Mouse (Mus musculus) stomach, embryonic 14.5 days (tissue): ENCODE data around the gene Jup. TPM values are rescaled to one million over a fixed set of nuclear protein-coding genes. Genes with fewer than 3 reads are reported as not detected.

ENCODE experiments used
- ATAC-seq: fragments of 200-750 bp; cut with Nextera tagmentation; 2 replicates; pipeline ENCODE4 v1.8.0; 2017; ENCODE audit warnings: low read depth, moderate TSS enrichment; ENCODE audit not compliant: insufficient number of reproducible peaks, insufficient read depth, low FRiP score
- H3K27ac ChIP-seq: fragments of 300-500 bp; sonication (generic); 2 replicates; pipeline ENCODE4 v1.5.1; 2014; ENCODE audit warnings: mild to moderate bottlenecking, low read length, moderate library complexity, mixed read lengths
- H3K27me3 ChIP-seq: fragments of 300-500 bp; sonication (generic); 2 replicates; pipeline ENCODE4 v1.6.1; 2014; ENCODE audit warnings: low read length, control low read depth, mixed read lengths; ENCODE audit not compliant: control insufficient read depth, insufficient read depth
- H3K36me3 ChIP-seq: fragments of 300-500 bp; sonication (generic); 2 replicates; pipeline ENCODE4 v1.6.1; 2014; ENCODE audit warnings: mild to moderate bottlenecking, control low read depth, low read length, moderate library complexity, mixed read lengths; ENCODE audit not compliant: control insufficient read depth, insufficient read depth
- H3K4me1 ChIP-seq: fragments of 300-500 bp; sonication (generic); 2 replicates; pipeline ENCODE4 v1.6.1; 2014; ENCODE audit warnings: low read length, control low read depth, mixed read lengths; ENCODE audit not compliant: control insufficient read depth, insufficient read depth
- H3K4me2 ChIP-seq: fragments of 300-500 bp; sonication (generic); replicated peaks from 2 replicates; pipeline ENCODE4 v1.6.1; 2014; ENCODE audit warnings: low read depth, low read length, control low read depth
- H3K4me3 ChIP-seq: fragments of 300-500 bp; sonication (generic); 2 replicates; pipeline ENCODE4 v1.5.1; 2014; ENCODE audit warnings: low read depth, low read length, control low read depth
- H3K9ac ChIP-seq: fragments of 300-500 bp; sonication (generic); replicated peaks from 2 replicates; pipeline ENCODE4 v1.6.1; 2014; ENCODE audit warnings: low read depth, mild to moderate bottlenecking, control low read depth, low read length, moderate library complexity, mixed read lengths
- H3K9me3 ChIP-seq: fragments of 300-500 bp; sonication (generic); 2 replicates; pipeline ENCODE4 v1.6.1; 2016; ENCODE audit warnings: low read depth, low read length, control low read depth; ENCODE audit not compliant: control insufficient read depth
- WGBS: fragments of 180-500 bp; shearing (Covaris S2); extraction: QIAGEN DNeasy Blood & Tissue Kit; methylation state at CpG from one replicate; pipeline ENCODE4 v1.1.7; 2014; 5-methylcytosine and 5-hydroxymethylcytosine counted together
- polyA plus RNA-seq: library from polyadenylated mRNA; unstranded; fragments of >200 nt; fragmentation: Nextera tagmentation; extraction: Ambion mirVana; gene quantifications from 2 replicates; pipeline ENCODE4 v1.2.1, GENCODE M21; 2014

Gene Jup
- polyA plus RNA-seq, 1 experiment from 2014 or later, result 139 TPM

DNA sequence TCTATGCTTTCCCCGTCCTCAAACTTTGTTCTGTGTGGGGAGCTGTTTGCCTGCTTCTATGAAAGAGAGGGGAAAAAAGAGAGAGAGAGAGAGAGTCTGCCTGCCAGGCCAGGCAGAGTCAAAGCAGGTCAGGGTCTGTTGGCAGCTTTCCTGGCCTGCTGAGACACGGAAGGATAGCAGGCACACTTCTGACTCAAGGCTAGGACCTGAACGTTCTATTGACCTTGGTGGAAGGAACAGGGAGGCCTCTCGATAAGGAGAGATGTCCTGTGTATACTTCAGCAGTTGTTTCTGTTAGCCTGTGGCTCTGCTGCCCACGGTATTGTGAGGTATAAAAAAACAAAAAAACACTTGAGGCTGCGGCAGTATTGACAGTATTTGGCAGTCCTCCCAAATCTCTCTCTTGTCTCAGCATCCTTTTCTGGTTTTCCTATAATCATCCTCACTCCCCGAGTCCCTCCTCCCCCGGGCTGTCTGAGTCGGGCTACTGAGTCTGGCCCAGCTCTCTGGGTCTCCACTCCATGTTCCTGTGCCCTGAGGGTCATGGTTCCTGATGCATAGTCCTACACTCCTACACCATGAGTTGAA is 31.1 kb upstream of the Jup start:
- Histone ChIP-seq H3K36me3 (peaks cover 23% of the 10 kb centered on the region; the same call in 1 of the 2 replicates), H3K4me3 (no peak overlapping the region), H3K4me2 (no peak overlapping the region), H3K9ac (no peak overlapping the region), H3K27me3 (no peaks in the 10 kb centered on the region), H3K27ac (no peak overlapping the region), H3K4me1 (no peaks in the 10 kb centered on the region), H3K9me3 (no peaks in the 10 kb centered on the region)
- ATAC-seq, result no peak
- WGBS, result 64% methylated on average over 9 of the region's 9 CpGs

GRCm38 (mm10) chr11:100426820-100427219 is 29.3 kb upstream of the Jup start:
- H3K9me3 ChIP-seq, result no peaks in the 10 kb centered on the region
- ATAC-seq, result no peak
- no peak overlapping the region for H3K4me3 ChIP-seq
- H3K4me1 ChIP-seq, result no peaks in the 10 kb centered on the region
- H3K27me3 ChIP-seq, result no peaks in the 10 kb centered on the region
- no peak overlapping the region for H3K4me2 ChIP-seq
- H3K27ac ChIP-seq, result no peak overlapping the region
- peaks cover 24% of the 10 kb centered on the region; the same call in 1 of the 2 replicates for H3K36me3 ChIP-seq
- no peak overlapping the region for H3K9ac ChIP-seq
- 88% methylated on average over 3 of the region's 3 CpGs for WGBS

DNA sequence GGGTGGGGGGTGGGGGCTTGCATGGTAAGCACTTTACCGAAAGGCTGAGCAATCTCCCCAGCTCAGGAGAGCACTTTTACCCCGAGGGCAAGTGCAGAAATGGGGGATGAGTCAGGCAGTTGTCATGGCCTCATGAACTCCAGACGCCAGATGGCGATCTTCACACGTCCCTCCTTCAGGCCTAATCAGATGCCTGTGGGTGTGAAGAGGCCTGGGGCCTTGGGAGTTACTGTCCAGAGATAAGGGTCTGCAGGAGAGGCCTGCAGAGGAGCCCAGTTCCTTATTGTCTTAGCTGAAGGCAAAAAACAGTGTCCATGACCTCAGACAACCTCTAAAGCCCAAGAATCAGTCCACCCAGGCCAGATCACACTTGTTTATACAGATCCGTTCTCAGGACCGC is 28.3 kb upstream of the Jup start:
- Histone ChIP-seq H3K4me1 (no peaks in the 10 kb centered on the region), H3K27me3 (no peaks in the 10 kb centered on the region), H3K9me3 (no peaks in the 10 kb centered on the region), H3K4me2 (no peak overlapping the region), H3K9ac (no peak overlapping the region), H3K27ac (no peak overlapping the region), H3K4me3 (no peak overlapping the region), H3K36me3 (peaks cover 27% of the 10 kb centered on the region; the same call in 1 of the 2 replicates)
- WGBS, result 13% methylated on average over 7 of the region's 7 CpGs
- ATAC-seq, result no peak

DNA sequence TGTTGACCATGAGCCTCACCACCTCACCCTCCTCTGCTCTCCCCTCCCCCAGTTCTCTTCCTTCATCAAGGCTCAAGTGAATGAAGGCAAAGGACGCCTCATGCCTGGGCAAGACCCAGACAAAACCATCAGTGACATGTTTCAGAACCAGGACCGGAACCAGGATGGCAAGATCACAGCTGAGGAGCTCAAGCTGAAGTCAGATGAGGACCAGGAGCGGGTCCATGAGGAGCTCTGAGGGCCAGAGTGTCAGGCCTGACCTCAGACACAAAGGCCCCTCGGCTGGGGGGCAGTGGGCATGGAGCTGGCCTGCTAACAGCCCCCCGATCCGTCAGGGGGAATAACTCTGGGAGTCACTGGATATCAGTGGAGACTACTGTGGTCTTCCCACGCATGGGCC is 26.3 kb upstream of the Jup start:
- peaks cover 18% of the 10 kb centered on the region; the same call in 1 of the 2 replicates for H3K36me3 ChIP-seq

DNA sequence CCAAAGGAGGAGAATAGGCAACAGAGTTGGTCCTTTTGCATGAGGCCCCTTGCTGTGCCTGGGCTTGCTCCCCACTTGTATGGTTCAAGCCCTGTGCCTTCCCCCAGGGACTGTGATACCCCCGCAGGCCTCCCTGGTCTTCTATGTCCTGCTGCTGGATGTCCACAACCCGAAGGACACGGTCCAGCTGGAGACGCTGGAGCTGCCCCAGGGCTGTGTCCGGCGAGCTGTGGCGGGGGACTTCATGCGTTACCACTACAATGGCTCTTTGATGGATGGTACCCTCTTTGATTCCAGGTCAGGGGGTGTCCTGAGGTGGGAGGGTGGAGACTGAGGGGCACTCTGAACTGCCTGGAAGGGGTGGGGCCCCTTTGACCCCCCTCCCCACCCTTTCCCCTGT is 24.0 kb upstream of the Jup start:
- Histone ChIP-seq H3K27me3 (no peaks in the 10 kb centered on the region), H3K4me3 (no peak overlapping the region), H3K36me3 (peaks cover 18% of the 10 kb centered on the region; the same call in 1 of the 2 replicates), H3K4me2 (no peak overlapping the region), H3K27ac (no peak overlapping the region), H3K9ac (no peak overlapping the region), H3K4me1 (peaks cover 10% of the 10 kb centered on the region; the same call in 1 of the 2 replicates), H3K9me3 (no peaks in the 10 kb centered on the region)
- ATAC-seq, result no peak
- WGBS, result 73% methylated on average over 8 of the region's 8 CpGs

More for the DNA sequence above, 26.3 kb upstream of the Jup start:
- Histone ChIP-seq H3K27ac (no peak overlapping the region), H3K27me3 (no peaks in the 10 kb centered on the region), H3K9ac (no peak overlapping the region), H3K9me3 (no peaks in the 10 kb centered on the region), H3K4me3 (no peak overlapping the region), H3K4me1 (no peaks in the 10 kb centered on the region), H3K4me2 (no peak overlapping the region)
- WGBS, result 88% methylated on average over 7 of the region's 7 CpGs
- ATAC-seq, result no peak

DNA sequence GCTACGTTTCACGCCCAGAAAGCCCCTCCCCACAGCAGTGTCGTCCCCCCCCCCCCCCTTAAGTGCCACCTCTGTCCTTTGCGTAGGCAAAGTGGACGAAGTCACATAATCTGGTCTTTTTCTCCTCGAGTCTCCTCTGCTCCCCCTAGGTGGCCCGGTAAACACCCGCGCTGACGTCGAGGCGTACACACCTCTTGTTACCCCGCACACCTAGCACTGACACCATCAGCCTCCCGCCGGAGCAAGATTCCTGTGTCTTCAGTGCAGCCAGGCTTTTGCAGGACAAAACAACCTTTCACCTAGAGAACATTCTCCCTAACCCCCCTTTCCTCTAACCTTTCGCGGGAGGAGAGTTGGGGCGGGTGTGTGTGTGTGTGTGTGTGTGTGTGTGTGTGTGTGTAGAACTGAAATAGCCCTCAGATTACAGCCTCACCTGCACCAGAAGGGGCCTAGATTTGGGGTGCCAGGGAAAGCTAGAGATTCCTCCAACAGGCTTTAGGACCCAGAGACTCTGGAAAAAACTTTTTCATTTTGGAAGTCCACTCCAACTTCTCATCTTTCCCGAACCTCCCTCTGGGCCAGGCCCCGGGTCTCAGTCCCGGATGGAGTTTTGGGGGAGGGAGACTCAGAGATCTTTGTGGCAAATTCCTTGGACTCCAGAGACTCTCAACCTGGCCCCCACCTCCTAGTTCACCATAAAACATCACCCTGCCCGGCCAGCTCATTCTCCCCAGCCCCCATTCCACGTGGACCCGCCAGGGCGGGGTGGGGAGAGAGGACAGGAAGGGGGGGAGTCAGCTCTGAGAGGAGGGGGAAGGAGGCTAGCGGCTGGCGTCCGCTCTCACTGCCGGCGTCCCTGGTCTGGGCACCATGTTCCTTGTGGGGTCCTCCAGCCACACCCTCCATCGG is 17.6 kb upstream of the Jup start, which contains the start of gene Fkbp10:
Gene Fkbp10 (plus strand): TSS at position 784 of the 909 bp plus-strand sequence.
- Histone ChIP-seq H3K4me3 (peak within 1 kb of the TSS; percentile 67), H3K9ac (peak within 1 kb of the TSS; percentile 72), H3K4me1 (peaks cover 38% of the 10 kb centered on the region), H3K27ac (peak within 1 kb of the TSS; percentile 88), H3K27me3 (no peaks in the 10 kb centered on the region), H3K36me3 (peaks cover 7% of the 10 kb centered on the region; the same call in 1 of the 2 replicates), H3K9me3 (no peaks in the 10 kb centered on the region), H3K4me2 (peak within 1 kb of the TSS; percentile 79)
- peak; percentile 50 for ATAC-seq
- under 1% methylated on average over 24 of the region's 31 CpGs for WGBS

DNA sequence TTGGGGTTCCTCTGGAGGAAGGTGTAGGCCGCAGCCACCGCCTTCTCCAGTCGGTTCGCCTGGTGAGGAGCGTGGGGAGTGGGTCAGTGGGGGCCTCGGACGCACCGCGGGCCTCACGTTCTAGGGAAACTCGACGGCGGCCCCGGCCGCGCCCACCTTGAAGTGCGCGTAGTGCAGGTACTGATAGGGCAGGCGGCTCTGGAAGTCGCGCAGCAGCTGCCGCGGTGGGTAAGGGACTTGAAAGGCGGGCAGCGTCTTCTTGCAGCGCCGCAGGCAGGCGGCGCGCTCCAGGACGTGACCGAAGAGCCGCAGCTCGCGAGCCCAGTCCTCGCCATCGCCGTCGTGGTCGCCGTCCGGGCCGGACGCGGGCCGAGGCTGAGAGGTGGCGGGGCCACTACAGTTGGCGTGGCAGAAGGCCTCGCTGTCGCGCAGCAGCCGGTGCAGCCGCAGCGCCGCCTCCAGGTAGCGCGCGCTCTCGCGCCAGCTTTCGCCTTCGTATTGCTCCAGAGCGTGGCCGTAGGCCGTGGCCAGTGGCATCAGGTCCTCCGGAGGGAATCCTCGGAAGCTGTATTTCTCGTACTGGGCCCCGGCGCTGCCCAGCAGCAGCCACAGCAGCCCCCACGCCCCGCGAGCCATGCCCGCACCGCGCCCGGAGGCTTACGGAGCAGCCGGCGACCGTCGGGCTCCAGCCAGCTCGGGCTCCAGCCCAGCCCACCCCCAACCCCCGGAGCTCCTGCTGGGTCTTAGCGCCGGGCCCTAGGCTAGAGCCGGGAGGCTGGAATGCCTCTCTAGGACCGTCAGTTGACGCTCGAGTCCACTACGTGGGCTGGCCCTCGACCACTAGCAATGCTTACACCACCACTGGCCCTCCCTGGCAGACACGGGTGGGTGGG is 16.7 kb upstream of the Jup start, which contains the start of gene P3h4:
Gene P3h4 (minus strand): TSS at position 816 of the 893 bp plus-strand sequence.
- Histone ChIP-seq H3K27ac (peak within 1 kb of the TSS; percentile 88), H3K27me3 (no peaks in the 10 kb centered on the region), H3K4me1 (peaks cover 38% of the 10 kb centered on the region), H3K4me3 (peak within 1 kb of the TSS; percentile 67), H3K9me3 (no peaks in the 10 kb centered on the region), H3K36me3 (peaks cover 8% of the 10 kb centered on the region; the same call in 1 of the 2 replicates), H3K9ac (peak within 1 kb of the TSS; percentile 72), H3K4me2 (peak within 1 kb of the TSS; percentile 79)
- under 1% methylated on average over 80 of the region's 93 CpGs for WGBS
- peak; percentile 93 for ATAC-seq

DNA sequence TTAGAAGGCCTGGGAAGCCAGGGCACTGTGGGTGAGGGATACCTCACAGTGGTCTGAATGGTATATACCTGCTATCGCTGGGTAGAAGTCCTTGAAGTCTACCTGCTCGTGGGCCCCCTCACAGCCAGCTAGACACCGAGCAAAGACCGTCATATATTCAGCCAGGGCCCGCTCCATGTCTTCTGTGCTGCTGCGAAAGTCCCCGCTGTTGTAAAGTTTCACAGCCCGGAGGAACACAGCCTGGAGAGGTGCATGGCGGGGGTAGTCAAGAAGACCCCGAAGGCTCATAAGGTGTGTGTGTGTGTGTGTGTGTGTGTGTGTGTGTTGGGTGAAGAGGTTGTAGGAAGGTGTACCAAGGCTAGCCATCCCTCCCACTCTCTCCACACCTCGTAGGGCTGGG is 16.0 kb upstream of the Jup start:
- Histone ChIP-seq H3K4me1 (peaks cover 38% of the 10 kb centered on the region), H3K9me3 (no peaks in the 10 kb centered on the region), H3K4me3 (peak overlapping the region; percentile 67), H3K4me2 (peak overlapping the region; percentile 79), H3K27ac (peak overlapping the region; percentile 41; the same call in 1 of the 2 replicates), H3K27me3 (no peaks in the 10 kb centered on the region), H3K36me3 (peaks cover 15% of the 10 kb centered on the region), H3K9ac (peak overlapping the region; percentile 72)
- WGBS, result 56% methylated on average over 11 of the region's 11 CpGs
- ATAC-seq, result no peak
